Mouse (Mus musculus) heart, postnatal 0 days (tissue): Measurements from ENCODE around the gene Sertad2.

ENCODE experiments used
- CTCF ChIP-seq: IDR thresholded peaks from 2 replicates; pipeline ENCODE4 v1.5.1; 2016; ENCODE audit warnings: antibody characterized with exemption, control low read depth, low read depth
- EP300 ChIP-seq: IDR thresholded peaks from 2 replicates; pipeline ENCODE4 v1.6.1; 2016; ENCODE audit warnings: antibody characterized with exemption, low read depth

- TF ChIP-seq CTCF (no peak), EP300 (no peak)
Measured at GRCm38 (mm10) chr11:20634543-20634942, 91.5 kb downstream of the Sertad2 start.
